8 mouse cellular contexts compared by ENCODE assay signal in genomic region chr17:28800671-28801412, GRCm38 (mm10). TPM values are rescaled to one million over a fixed set of nuclear protein-coding genes. Genes with fewer than 3 reads are reported as not detected.
DNase-seq lines count a peak whose midpoint lies in the region; ATAC-seq and TF ChIP-seq lines count a peak whose summit lies in the region.

Gene Brpf3, plus strand, starts transcription at chr17:28801090.

- peak within 1 kb of the TSS; percentile 15; the same call in 1 of the 2 replicates for H3K27ac ChIP-seq in ES-Bruce4 (ENCODE audit: insufficient read depth, low read length)
- H3K27ac ChIP-seq in cerebellum, adult 2 months (ENCODE audit: insufficient read depth, low read length): peak within 1 kb of the TSS; percentile 76
- peak within 1 kb of the TSS; percentile 100 for H3K27ac ChIP-seq in forebrain, postnatal 0 days (ENCODE audit: low read depth, low read length)
- H3K27ac ChIP-seq in layer of hippocampus, adult 2 months: peak within 1 kb of the TSS; percentile 98
- peak within 1 kb of the TSS; percentile 98 for H3K27ac ChIP-seq in lung, embryonic 14.5 days (ENCODE audit: low read depth)

- no peak for TF ChIP-seq POLR2A in ES-Bruce4 (IDR thresholded peaks at IDR 0.05; ENCODE audit: insufficient read depth, low read length)
- peak; percentile 44; the same call in 1 of the 2 replicates for TF ChIP-seq POLR2A in cerebellum, adult 2 months (IDR thresholded peaks at IDR 0.05; ENCODE audit: borderline replicate concordance, insufficient read depth, low read length)

- DNase-seq in cerebellum, adult 2 months: peak; percentile 84 to 86
- peak; percentile 78 for DNase-seq in forebrain, postnatal 0 days
- DNase-seq in heart, postnatal 36 days: peak; percentile 78 to 88
- peak; percentile 66 to 73 for DNase-seq in layer of hippocampus, adult 2 months (ENCODE audit: low spot score in 2 of 2)
- DNase-seq in lung, embryonic 14.5 days: peak; percentile 82
- DNase-seq in thymus, adult 18-20 months: peak; percentile 69 to 72

- H3K27me3 ChIP-seq in ES-Bruce4 (ENCODE audit: control insufficient read depth, insufficient read depth, low read length, poor library complexity, severe bottlenecking): no peaks in the 10 kb centered on the region
- H3K27me3 ChIP-seq in cerebellum, adult 2 months (ENCODE audit: control insufficient read depth, insufficient read depth, low read length): no peaks in the 10 kb centered on the region
- no peaks in the 10 kb centered on the region for H3K27me3 ChIP-seq in forebrain, postnatal 0 days (ENCODE audit: insufficient read depth, low read length)
- H3K27me3 ChIP-seq in lung, embryonic 14.5 days (ENCODE audit: insufficient read depth, low read length): no peaks in the 10 kb centered on the region

- peak within 1 kb of the TSS; percentile 97 for H3K4me2 ChIP-seq in forebrain, postnatal 0 days (ENCODE audit: low read depth)
- peak within 1 kb of the TSS; percentile 99 for H3K4me2 ChIP-seq in lung, embryonic 14.5 days

- H3K36me3 ChIP-seq in ES-Bruce4 (ENCODE audit: control insufficient read depth, insufficient read depth, low read length, poor library complexity, severe bottlenecking): peaks cover 8% of the 10 kb centered on the region
- peaks cover 2% of the 10 kb centered on the region; the same call in 1 of the 2 replicates for H3K36me3 ChIP-seq in forebrain, postnatal 0 days (ENCODE audit: insufficient read depth)
- H3K36me3 ChIP-seq in lung, embryonic 14.5 days (ENCODE audit: insufficient read depth): peaks cover 8% of the 10 kb centered on the region; the same call in 1 of the 2 replicates

- peak within 1 kb of the TSS; percentile 100 for H3K9ac ChIP-seq in ES-Bruce4 (ENCODE audit: low read depth, poor library complexity, severe bottlenecking)
- H3K9ac ChIP-seq in forebrain, postnatal 0 days: peak within 1 kb of the TSS; percentile 99
- H3K9ac ChIP-seq in lung, embryonic 14.5 days: peak within 1 kb of the TSS; percentile 100

- ATAC-seq in forebrain, postnatal 0 days: peak; percentile 70
- peak; percentile 81 for ATAC-seq in lung, embryonic 14.5 days (ENCODE audit: insufficient read depth)
- peak; percentile 59 for ATAC-seq in neutrophil, adult 5-6 weeks (ENCODE audit: extremely low read depth, insufficient number of reproducible peaks, low FRiP score, poor library complexity, severe bottlenecking)

- peak; percentile 16 for TF ChIP-seq CTCF in ES-Bruce4 (IDR thresholded peaks at IDR 0.05; ENCODE audit: low read depth, low read length)
- TF ChIP-seq CTCF in cerebellum, adult 2 months (IDR thresholded peaks at IDR 0.05; ENCODE audit: borderline replicate concordance, insufficient read depth, low read depth, low read length): peak; percentile 59
- TF ChIP-seq CTCF in forebrain, postnatal 0 days (IDR thresholded peaks at IDR 0.05; ENCODE audit: low read depth): peak; percentile 59
- TF ChIP-seq CTCF in layer of hippocampus, adult 2 months (conservative IDR thresholded peaks at IDR 0.05): peak; percentile 73
- peak; percentile 37 for TF ChIP-seq CTCF in lung, embryonic 14.5 days (IDR thresholded peaks at IDR 0.05; ENCODE audit: low read depth)

- TF ChIP-seq EP300 in ES-Bruce4 (IDR thresholded peaks at IDR 0.05; ENCODE audit: insufficient read depth, low read depth, low read length): no peak

- intact Hi-C loops in heart, postnatal 36 days (cut with DNase I): loop anchor here (1.0 to 2.0 kb wide), 2 partner anchors 38 to 111 kb away; partner anchors contain the start of gene Slc26a8

- H3K4me1 ChIP-seq in ES-Bruce4 (ENCODE audit: control insufficient read depth, insufficient read depth, low read length): no peaks in the 10 kb centered on the region
- no peaks in the 10 kb centered on the region for H3K4me1 ChIP-seq in cerebellum, adult 2 months (ENCODE audit: control insufficient read depth, insufficient read depth, low read length)
- peaks cover 6% of the 10 kb centered on the region; the same call in 1 of the 2 replicates for H3K4me1 ChIP-seq in forebrain, postnatal 0 days (ENCODE audit: insufficient read depth)
- H3K4me1 ChIP-seq in lung, embryonic 14.5 days (ENCODE audit: insufficient read depth): peaks cover 4% of the 10 kb centered on the region; the same call in 1 of the 2 replicates

- peak within 1 kb of the TSS; percentile 85 for H3K4me3 ChIP-seq in ES-Bruce4 (ENCODE audit: low read depth, low read length)
- H3K4me3 ChIP-seq in cerebellum, adult 2 months (replicated peaks; ENCODE audit: insufficient read depth, low read depth, low read length): peak within 1 kb of the TSS; percentile 89
- H3K4me3 ChIP-seq in forebrain, postnatal 0 days (ENCODE audit: low read depth, low read length): peak within 1 kb of the TSS; percentile 100
- peak within 1 kb of the TSS; percentile 80 for H3K4me3 ChIP-seq in layer of hippocampus, adult 2 months
- H3K4me3 ChIP-seq in lung, embryonic 14.5 days (ENCODE audit: low read depth, low read length): peak within 1 kb of the TSS; percentile 85

- WGBS in cerebellum, adult 2 months: under 1% methylated on average over 81 of the region's 99 CpGs
- WGBS in forebrain, postnatal 0 days: 5% methylated on average over 67 of the region's 99 CpGs
- WGBS in lung, embryonic 14.5 days: under 1% methylated on average over 70 of the region's 99 CpGs

- no peaks in the 10 kb centered on the region for H3K9me3 ChIP-seq in ES-Bruce4 (replicated peaks; ENCODE audit: control insufficient read depth, insufficient read depth, low read length, poor library complexity, severe bottlenecking)
- no peaks in the 10 kb centered on the region for H3K9me3 ChIP-seq in forebrain, postnatal 0 days (ENCODE audit: low read length)
- no peaks in the 10 kb centered on the region for H3K9me3 ChIP-seq in lung, embryonic 14.5 days (ENCODE audit: low read depth, low read length)

RNA-seq across cellular contexts. Expression of gene Brpf3, which starts in this region (rescaled TPM):
- 89.8 and 92.9 TPM in 2 replicates for polyA plus RNA-seq in ES-Bruce4 (2011; ENCODE audit: insufficient read depth, insufficient read length, low read depth, missing spikeins)
- 28.1 and 32.3 TPM in 2 replicates for polyA plus RNA-seq in cerebellum, adult 2 months (2012; rRNA removed)
- 8.9 and 13.0 TPM in 2 replicates for total RNA-seq in forebrain, postnatal 0 days (2014; rRNA removed)
- polyA plus RNA-seq in forebrain, postnatal 0 days (2015; fragmentation: Nextera tagmentation; extraction: Ambion mirVana): 2.2 and 4.1 TPM in 2 replicates
- 10 to 100 TPM; 15.9 to 17.3 TPM for total RNA-seq in heart, postnatal 36 days (2021)
- total RNA-seq in layer of hippocampus, adult 2 months (2021): 10 to 100 TPM; 43.4 to 44.8 TPM
- polyA plus RNA-seq in lung, embryonic 14.5 days (2014; fragmentation: Nextera tagmentation; extraction: Ambion mirVana): 10.0 and 12.5 TPM in 2 replicates
- 14.2 and 20.8 TPM in 2 replicates for total RNA-seq in neutrophil, adult 5-6 weeks (2017)

Comparison
In these comparisons a context has a peak if more than half of its experiments do, and no peak if none do; other contexts are left out.
1. Peak in every context shown above with its lines: DNase-seq, ATAC-seq, H3K4me3 ChIP-seq and H3K27ac ChIP-seq.
2. H3K27ac ChIP-seq: peak in every context shown above with its lines; median percentile 100 in forebrain, postnatal 0 days; 98 in layer of hippocampus, adult 2 months; 98 in lung, embryonic 14.5 days; 76 in cerebellum, adult 2 months; 15 in ES-Bruce4.
3. CTCF ChIP-seq: peak in every context shown above with its lines; median percentile 73 in layer of hippocampus, adult 2 months; 59 in cerebellum, adult 2 months; 59 in forebrain, postnatal 0 days; 37 in lung, embryonic 14.5 days; 16 in ES-Bruce4.